Mouse (Mus musculus): ENCODE data around the gene Gpr171.
A peak's percentile ranks its signal among the peaks of the same experiment; 100 is the strongest.

Gene Gpr171

GRCm38 (mm10) chr3:59101218-59101986, at the start of gene Gpr171:
Gpr171 (minus strand) TSS chr3:59101821.
- no peak for DNase-seq (ENCODE audit: low read depth)

DNA sequence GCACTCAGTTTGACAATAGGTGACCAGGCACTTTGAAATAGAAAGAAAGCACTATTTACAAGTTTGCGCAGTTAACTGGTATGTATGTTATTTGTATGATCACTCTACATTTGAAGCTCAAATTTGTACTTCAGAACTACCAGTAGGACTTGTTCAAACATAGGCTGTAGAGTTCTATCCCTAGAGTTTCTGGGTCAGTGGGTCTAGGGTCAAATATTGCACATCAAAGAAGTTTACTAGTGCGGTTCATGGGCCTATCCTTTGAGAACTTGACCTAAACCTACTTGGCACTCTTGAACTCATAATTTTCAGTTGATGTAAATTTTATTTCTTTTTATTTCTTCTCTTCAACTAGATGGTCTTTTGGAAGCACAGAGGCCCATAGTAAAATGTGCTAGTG, 49.0 kb upstream of the Gpr171 start:
- no peak for DNase-seq (ENCODE audit: low read depth)

GRCm38 (mm10) chr3:59149646-59150045, 48.0 kb upstream of the Gpr171 start:
- DNase-seq (ENCODE audit: low read depth), result no peak

DNA sequence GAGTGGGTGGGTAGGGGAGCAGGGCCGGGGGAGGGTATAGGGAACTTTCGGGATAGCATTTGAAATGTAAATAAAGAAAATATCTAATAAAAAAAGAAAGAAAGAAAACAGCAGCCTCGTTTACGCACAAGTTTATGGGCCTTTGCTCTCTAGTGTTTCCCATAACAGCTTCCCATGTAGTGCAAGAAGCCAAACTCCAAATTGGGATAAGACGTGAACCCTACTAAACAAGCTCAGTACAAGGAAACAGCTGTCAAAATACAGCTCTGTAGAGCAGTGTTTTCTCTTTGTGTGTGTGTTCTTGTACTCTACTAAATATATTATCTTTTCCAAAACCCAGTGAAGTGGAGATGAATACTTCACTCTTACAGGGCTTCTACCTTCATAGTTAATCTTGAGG, 43.6 kb upstream of the Gpr171 start:
- no peak for DNase-seq (ENCODE audit: low read depth)

GRCm38 (mm10) chr3:59141507-59142305, 40.1 kb upstream of the Gpr171 start:
- no peak for DNase-seq (ENCODE audit: low read depth)

- DNase-seq (ENCODE audit: low read depth), result peak; percentile 72
Measured at GRCm38 (mm10) chr3:59140941-59141340, 39.3 kb upstream of the Gpr171 start.

- DNase-seq (ENCODE audit: low read depth), result no peak
Measured at GRCm38 (mm10) chr3:59140115-59140514, 38.5 kb upstream of the Gpr171 start.

GRCm38 (mm10) chr3:59139651-59140051, 38.0 kb upstream of the Gpr171 start:
- DNase-seq (ENCODE audit: low read depth), result peak; percentile 68

- DNase-seq (ENCODE audit: low read depth), result no peak
Measured at GRCm38 (mm10) chr3:59138946-59139468, 37.4 kb upstream of the Gpr171 start.

DNA sequence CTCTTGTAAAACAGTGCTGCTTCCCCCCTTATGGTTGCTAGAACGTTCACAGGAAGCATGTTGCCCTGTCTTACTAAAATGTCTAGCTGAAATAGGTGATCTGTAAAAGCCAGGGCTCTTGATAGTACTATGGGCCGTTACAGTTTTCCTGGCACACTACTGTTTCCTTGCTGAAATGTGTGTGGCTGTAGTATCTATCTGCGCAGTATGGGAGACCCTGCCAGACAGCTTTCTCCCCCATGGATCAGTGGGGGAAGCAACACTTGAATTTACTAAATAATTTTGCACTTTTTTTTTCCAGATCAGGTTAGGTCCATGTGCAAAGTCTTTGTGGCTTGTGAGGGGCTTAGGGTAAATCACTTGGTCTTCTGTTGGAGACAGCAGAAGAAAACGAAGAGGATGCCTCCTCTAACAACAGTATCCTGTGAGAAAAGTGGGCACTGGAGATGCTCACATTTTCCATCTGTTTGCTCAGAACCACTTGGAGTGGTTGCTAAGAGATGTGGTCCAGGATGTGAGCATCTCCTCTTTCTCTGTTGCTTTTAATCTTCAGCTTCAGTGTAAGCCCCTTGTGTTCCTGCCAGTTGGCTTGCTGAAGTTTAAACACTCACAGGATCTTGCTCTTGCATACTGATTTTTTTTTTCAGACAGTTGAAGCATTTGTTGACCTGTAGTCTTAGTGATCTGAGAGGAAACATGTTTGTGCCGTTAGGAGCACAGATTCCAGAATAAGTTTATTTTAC, 34.5 kb upstream of the Gpr171 start:
- no peak for DNase-seq (ENCODE audit: low read depth)

DNA sequence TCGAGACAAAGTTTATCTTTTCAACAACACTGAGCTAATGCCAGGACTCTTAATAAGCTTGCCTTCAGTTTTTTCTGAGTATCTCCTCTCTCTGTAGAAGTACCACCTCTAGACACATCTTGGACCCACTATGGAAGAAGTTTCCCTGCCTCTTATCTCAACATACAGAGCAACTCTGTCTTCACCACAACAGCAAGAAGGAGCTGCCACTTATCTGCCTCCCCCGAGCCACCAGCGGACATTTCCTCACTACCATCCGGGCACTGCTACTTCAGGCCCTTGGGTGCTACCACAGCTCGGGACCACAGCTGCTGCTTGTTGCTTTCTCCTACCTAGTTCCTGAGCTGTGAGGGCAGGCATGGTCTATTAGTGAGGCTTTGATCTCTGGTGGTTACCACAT, 31.6 kb upstream of the Gpr171 start:
- no peak for DNase-seq (ENCODE audit: low read depth)

GRCm38 (mm10) chr3:59131966-59132365, 30.3 kb upstream of the Gpr171 start:
- no peak for DNase-seq (ENCODE audit: low read depth)

DNA sequence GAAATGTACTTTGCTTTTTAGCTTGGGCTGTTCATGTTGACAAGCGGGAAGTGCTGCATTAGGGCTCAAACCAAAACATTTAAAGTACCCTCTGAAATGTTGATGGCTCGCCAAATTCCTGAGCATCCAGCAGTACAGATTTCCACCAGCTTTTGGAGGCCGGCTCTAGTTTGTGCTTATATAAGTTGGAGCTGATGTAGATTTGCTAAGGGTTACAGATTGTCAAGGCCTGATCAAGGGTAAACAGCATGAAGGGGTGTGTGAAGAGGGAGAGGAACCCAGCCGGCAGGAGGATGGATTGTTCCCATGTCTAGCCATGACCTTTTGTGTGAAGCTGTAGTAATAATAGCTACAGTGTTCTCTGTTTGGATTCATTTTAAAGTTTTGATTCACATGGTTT, 29.5 kb upstream of the Gpr171 start:
- DNase-seq (ENCODE audit: low read depth), result peak; percentile 46

DNA sequence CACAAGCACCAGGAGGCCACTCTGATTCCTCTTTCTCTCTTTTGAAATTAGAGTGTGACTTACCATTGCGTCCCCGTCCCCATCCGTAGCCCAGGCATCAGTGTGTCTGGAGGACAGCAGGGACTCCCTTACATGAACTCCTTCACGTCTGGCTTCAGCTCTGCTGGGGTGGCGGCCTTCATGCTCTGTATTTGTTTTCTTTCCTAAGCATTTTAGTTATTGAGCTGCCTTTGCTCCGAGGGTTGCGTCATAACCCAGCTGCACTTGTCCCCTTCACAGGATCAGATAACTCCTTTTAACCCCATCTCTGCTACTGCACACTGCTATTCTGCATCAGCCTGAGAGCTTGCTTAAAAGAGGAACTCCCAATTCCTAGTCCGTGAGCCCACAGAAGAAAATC, 28.8 kb upstream of the Gpr171 start:
- peak; percentile 8 for DNase-seq (ENCODE audit: low read depth)

DNA sequence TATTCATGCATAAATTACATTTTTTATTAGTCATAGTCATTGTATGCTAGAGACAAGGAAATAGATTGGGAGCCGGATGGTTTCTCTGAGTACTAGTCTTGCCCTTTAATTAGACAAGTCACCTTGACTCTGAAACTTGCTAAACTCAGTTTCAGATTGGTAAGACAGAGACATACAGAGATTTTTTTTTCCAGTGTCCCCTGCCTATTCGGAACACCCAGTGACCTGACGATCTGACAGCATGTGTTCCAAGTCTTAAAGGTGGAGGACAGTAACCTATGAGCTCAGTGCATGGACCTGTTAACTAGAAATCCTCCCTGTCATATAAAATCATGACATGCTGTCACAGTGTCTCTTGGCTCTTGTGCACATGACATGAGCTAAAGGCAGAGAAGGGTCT, 27.9 kb upstream of the Gpr171 start:
- no peak for DNase-seq (ENCODE audit: low read depth)

DNA sequence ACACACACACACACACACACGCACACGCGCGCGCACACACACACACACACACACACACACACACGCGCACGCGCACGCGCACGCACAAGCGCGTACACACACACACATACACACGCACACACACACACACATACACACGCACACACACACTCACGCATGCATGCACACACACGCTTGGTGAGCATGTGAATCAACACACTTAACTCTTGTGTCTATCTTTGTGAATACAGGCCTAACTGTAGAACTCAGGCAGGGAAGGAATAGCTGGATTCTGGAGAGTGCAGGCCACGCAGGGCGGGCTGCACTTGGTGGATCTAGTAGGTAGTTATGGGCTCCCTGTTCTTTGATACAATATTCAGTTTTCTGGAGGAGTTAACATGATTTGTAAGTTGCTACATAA, 27.1 kb upstream of the Gpr171 start:
- DNase-seq (ENCODE audit: low read depth), result no peak

DNA sequence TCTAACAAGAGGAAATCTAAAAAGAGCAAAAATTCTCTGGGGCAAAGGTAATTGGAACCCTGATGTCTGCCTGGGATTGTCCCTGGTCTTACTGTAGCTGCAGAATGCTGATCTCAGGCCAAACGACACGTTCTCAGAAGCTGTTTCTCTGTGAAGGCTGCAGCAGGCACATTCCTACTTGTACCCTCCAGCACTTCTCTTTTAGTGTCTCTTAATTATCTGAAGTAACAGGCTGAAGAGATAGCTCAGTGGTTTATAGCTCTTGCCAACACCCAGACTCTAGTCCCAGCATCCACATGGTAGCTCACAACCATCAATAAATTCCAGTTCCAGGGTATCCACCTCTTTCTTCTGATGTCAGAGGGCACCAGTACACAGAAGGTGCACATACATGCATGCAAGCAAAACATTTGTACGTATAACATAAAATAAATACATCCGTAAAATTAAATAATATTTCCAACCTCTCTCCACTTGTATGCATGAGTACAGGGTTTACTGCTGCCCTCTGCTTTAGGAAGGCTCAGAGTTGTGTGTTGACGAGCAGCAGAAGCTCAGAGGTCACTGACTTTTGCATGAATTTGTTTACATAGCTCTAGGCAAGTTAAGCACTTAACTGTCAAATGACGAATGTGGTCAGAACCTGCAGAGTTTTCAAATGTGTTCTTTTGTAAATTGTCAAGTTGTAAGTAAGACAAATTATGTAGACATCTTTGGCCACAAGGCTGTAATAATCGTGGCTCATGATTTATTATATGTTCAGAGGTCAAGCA, 24.3 kb upstream of the Gpr171 start:
- DNase-seq (ENCODE audit: low read depth), result no peak

DNA sequence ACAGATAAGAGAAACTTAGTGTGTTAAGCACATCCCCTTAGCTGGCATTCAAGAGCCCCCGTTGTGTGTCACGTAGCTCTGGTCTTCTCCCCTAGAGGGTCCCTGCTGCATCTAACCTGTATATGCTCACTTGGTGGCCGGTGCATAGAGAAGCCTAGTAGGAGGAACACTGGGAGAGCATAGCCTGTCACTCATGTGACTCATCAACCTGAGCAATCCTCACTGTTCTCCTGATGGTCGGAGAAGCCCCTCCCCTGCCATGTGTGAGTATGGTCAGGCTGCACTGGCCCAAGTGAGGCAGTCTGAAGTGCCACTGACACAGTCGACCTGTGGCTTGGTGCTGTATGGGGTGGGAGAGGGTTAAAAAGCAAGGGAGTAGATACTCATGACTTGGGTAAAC, 23.4 kb upstream of the Gpr171 start:
- peak; percentile 25 for DNase-seq (ENCODE audit: low read depth)

GRCm38 (mm10) chr3:59121780-59122449, 20.3 kb upstream of the Gpr171 start:
- no peak for DNase-seq (ENCODE audit: low read depth)

DNA sequence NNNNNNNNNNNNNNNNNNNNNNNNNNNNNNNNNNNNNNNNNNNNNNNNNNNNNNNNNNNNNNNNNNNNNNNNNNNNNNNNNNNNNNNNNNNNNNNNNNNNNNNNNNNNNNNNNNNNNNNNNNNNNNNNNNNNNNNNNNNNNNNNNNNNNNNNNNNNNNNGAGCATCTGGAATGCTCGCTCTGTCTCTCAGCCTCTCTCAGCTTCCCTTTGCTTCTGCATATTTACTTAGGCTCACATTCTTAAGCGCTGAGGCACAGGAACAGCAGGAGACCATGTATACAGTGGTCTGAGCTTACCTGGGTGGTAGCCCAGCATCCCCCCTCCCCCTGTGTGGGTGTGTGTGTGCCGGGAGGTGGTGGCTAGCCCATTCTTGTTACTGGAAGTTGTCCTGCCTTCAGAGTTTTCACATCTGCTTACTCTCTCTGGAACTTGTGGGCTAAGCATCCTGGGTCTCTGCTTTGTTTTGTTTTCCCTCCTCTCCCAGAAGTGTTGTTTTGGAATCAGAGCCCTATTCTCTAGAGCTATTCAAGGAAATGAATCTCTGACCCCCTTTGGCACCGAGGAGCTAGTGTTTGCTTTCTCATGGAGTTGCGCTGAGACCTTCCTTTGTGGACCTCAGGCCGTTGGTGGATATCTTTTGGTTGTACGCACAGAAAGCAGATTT, 19.6 kb upstream of the Gpr171 start:
- peak; percentile 55 for DNase-seq (ENCODE audit: low read depth)
